12 mouse cellular contexts compared by ENCODE assay signal in the genomic region with DNA sequence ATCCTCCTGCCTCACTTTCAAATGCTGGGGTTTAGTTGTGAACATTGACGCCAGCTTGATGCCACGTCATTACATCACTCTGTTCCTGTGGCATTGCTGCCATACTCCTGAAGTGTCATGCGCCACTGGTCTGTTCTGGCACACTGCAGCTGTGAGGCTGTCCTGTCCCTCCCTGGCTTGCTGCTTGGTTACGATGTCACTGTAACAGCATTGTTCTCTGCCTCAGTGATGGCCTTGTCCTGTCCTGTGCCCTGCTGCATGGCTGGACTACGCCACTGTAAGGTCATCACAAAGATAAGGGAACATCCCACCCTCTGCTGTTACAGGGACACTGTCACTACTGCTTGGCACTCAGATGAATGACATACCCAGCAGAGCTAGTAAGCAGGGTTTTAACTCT. TPM values are rescaled to one million over a fixed set of nuclear protein-coding genes. Genes with fewer than 3 reads are reported as not detected.
"Had no signal": no experiment of that assay in that cellular context is flagged by ENCODE, and none has a peak within 500 bp of the region (broad histone marks: within the 10 kb centered on the region; RNA-seq: fewer than 3 reads in every experiment).

No protein-coding gene starts in this region.

- DNase-seq: kidney, adult 11 months; kidney, adult 9 months; kidney, postnatal 36 days; lung, embryonic 14.5 days; lung, postnatal 10 days; lung, postnatal 4 days; retina, postnatal 1 day; right cerebral cortex, postnatal 4 days; spleen, adult 18-20 months; thymus, adult 18-20 months; thymus, postnatal 25 days had no signal

RNA-seq across cellular contexts. Expression of a gene that starts 48.5 kb away (rescaled TPM):
- total RNA-seq: megakaryocyte-erythroid progenitor cell, adult 5-6 weeks had no signal
